Mouse (Mus musculus) thymus, postnatal 4 days (tissue): ENCODE data around the gene Rad9b.

Experiments
- DNase-seq: peaks from one replicate; pipeline ENCODE4 v3.0.0; 2021

Rad9b gene

GRCm38 (mm10) chr5:122311692-122312091 is 42.3 kb downstream of the Rad9b start:
- peak; percentile 74 for DNase-seq

GRCm38 (mm10) chr5:122310699-122311098 is 43.3 kb downstream of the Rad9b start:
- peak; percentile 70 for DNase-seq

- DNase-seq, result no peak
Measured at GRCm38 (mm10) chr5:122306536-122306935, 47.5 kb downstream of the Rad9b start.

DNA sequence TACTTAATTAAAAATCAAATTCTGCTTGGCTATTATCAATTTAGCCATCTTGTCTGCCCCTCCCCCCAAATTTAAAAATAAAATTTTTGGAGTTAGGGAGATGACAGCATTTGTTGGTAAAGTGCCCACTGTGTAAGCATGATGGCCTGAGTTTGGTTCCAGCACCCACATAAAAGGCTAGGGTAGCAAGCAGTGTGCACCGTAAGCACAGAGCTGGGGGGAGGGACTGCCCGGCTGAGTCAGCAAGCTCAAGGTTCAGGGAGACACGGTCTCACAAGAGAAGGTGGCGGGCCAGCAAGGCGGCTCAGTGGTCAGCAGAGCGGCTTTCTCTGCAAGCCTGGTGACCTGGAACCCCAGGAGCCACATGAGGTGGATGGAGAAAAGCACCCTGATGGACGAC is 48.6 kb downstream of the Rad9b start:
- DNase-seq, result no peak

DNA sequence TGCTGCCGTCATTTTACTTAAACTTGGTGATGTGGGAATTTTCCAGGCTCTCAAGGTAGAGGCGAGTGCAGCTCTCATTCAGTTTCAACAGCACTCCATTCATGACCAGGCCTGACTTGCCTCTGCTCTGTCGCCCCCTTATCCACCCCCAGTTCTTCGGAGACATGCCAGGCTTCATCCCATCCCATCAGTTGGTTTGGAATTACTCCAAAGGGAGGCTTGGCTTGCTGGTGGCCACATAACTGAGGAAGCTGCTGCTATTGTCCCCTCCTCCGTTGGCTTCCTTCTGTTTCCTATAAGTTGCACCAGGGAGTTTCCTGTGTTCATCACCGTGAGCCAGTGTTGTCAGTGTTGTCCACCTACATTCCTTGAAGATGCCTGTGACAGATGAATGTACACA is 49.5 kb downstream of the Rad9b start:
- DNase-seq, result no peak

DNA sequence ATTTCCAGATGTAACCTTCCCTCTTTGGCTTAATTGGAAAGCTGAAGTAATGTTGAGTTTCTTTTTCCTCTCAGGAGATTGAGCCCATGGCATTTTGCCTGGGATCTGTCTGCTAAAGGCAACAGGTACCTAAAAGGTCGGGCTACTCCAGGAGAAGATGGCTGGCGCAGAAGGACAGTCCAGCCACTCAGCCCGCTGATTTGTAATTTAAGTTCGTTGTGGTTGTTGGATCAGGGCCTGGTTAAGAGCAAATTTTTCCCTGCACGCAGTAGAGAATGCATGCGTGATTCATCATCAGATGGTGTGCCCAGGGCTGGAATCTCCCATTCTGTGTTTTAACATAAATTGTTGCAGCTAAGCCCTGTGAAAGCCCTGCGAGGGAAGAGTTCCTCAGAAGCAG is 50.1 kb downstream of the Rad9b start:
- no peak for DNase-seq

DNA sequence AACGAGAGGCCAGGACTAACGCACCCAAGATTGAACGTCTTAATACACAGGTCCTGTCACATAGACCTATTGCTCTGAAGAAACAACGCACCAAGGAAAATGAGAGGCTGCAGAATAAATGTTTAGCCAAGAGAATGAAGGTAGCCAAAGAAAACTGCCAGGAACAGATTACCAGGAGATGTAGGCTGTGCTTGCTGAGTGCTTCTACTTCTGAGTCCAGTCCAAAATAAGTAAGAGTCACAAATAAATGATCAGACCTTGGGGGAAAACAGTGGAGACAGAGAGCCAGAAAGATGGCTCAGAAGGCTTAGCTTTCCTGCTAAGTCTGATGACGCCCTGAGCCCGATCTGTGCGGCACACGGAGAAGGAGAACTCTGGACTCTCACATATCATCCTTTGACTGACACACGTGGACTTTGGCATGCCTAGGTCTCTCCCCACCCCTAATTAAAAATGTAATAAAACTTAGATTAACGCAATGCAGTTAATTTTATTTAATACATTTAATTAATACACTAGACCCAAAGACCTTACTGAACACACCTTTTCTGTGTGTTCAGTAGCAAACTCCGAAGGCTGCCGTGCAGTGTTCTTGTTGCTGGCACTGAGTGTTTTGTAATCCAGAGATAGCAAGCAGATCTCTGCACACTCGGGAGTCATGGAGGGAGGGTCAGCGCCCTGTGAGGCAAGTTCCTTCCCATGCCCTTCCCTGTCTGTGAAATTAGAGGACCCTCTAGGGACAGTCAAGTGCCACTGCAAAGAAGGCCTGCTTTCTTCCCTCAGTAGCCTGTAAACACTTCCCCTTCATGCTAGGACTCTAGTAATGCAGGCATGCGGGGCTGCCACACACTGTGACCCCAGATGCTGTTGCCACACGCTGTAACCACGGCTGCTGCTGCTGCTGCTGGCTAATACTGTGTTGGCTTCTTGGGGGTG is 51.0 kb downstream of the Rad9b start:
- no peak for DNase-seq

DNA sequence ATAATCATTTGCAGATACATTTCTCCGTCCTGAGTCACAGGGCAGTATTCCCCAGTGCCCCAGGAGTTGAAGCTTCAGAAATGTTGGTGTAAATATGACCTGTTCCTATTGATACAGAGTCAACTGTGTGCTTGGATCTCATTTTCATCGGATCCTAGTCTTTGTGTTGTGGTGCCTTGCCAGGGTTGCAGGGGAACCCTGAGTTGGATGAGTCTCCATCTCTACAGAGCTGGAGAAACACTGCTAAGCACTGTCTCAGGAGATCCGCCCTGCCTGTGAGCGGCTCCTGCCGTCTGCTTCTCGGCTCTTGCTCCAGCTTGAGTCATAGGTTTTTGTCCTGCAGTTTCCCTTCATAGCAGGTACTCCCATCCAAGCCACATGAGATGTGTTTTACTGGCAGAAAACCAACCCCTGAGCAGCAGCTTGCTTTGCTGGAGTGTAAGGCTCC is 53.9 kb downstream of the Rad9b start:
- no peak for DNase-seq

- DNase-seq, result peak; percentile 59
Measured at GRCm38 (mm10) chr5:122295113-122295935, 58.7 kb downstream of the Rad9b start.

- peak; percentile 34 for DNase-seq
Measured at GRCm38 (mm10) chr5:122294219-122294735, 59.8 kb downstream of the Rad9b start.

- no peak for DNase-seq
Measured at GRCm38 (mm10) chr5:122293131-122293530, 60.9 kb downstream of the Rad9b start.

DNA sequence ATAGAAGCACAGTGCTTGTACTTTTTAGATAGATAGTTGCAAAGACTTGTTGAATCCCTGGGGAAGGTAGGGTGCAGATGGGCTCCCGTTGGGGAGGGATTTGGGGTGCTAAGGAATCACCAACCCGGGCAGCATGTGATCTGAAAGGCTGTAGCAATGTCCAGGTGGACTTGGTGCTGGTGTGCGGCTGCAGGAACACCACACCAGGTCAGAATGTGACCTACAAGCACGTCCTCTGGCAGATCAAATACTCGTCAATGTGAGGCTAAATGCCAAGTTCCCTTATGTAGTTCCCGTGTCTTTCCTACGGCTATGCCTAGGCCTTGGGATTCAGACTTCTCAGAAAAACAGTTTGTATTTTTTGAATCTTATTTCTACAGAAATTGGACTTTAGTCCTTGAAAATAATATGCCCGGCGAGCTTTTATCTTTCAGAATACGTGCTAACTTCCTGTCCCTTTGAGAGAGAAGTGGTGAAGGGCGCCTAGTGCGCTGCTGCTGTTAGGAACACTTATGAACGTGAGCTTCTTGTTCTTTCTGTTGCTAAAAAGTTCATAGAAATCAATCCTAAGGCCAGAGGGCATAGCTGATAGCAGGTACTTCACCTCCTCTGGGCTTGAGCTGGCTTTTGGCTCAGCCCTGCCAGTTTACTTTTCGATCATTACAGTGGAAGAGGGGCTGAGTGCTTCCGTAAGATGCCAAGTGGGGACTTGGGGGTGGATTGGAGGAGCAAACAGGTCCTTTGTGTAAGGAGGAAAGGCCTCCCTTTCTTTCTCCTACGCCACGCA is 62.3 kb downstream of the Rad9b start:
- DNase-seq, result no peak

DNA sequence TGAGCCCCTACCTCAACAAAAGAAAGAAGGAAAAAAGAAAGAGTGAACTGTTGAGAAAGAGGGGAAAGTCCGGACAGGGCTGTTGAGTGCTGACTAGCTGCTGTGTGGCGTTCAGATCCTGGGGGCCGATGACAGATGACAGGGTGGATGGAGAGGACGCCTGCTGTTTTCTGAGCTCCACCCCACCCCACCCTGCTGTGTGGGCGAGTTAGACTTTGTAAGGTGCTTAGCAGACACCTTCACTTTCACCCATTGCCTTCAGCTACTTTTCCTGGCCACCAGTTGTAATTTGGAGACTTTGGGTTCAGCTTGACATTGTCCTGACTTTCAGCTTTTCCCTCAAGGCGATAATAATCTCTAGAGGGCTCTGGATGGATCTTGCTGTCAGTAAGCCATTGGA is 62.9 kb downstream of the Rad9b start:
- DNase-seq, result peak; percentile 62

GRCm38 (mm10) chr5:122288147-122288811 is 65.8 kb downstream of the Rad9b start:
- DNase-seq, result no peak

DNA sequence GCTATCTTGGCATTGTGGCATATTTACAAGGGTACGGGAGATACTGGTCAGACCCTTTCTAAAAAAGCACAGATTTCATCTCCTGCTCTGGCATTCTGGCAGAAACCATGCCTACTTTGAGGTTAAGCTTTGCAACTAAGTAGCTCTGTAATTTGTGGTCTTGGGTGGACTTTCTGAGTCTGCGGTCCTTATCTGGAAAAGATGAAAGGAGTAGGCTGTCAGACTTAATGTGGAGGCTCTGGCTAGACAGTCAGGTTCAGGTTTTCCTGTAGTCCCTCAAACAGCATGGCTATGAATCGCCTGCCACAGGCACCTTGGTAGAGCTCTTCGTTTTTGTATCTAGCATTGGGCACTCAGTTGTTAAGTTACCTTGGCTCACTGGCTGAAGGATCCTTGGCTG is 67.0 kb downstream of the Rad9b start:
- no peak for DNase-seq

GRCm38 (mm10) chr5:122286191-122286590 is 67.8 kb downstream of the Rad9b start:
- DNase-seq, result peak; percentile 55

DNA sequence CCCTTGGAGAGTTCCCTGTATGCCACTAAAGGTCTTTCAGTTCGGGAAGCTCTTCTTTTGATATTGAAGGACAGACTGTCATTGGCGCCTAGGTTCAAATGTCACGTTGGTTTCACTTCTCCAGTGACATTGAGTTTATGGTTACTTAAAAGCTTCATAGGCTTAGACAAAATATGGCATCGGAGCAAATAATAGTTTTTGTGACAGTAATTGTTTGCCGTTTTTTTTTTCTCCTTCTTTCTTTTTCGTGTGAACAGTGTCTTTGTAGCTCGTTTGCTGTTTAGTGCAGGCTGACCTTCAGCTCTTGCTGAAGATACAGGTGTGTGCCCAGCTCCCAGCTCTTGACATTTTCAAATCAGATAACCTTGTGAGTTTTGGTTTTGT is 68.3 kb downstream of the Rad9b start:
- DNase-seq, result no peak

GRCm38 (mm10) chr5:122285029-122285766 is 68.8 kb downstream of the Rad9b start:
- DNase-seq, result peak; percentile 81

GRCm38 (mm10) chr5:122284183-122285028 is 69.6 kb downstream of the Rad9b start, which contains the start of gene Pptc7:
Gene Pptc7, plus strand, starts transcription at chr5:122284365.
- peak; percentile 98 for DNase-seq

DNA sequence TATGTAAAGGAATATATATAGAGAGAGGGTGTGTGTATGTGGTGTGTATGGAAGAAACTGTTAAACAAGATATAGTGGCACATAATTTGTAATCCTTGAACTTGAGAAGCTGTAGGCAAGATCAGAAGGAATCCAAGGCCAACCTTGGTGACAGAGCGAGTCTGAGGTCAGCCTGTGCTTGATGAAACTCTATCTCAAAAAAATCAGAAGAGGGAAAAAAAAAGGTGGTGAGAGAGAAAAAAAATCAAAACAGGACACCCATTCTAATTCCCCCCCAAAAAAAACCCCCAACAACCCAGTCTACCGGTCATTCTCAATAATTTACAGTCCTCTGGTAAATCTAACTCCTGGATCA is 70.2 kb downstream of the Rad9b start:
- no peak for DNase-seq
